Mouse (Mus musculus) lung, postnatal 4 days (tissue): Measurements from ENCODE around the gene Lrmda.

Experiments
- DNase-seq, 2 experiments: peaks; one replicate each; pipeline ENCODE4 v3.0.0; 2021

Lrmda gene

DNA sequence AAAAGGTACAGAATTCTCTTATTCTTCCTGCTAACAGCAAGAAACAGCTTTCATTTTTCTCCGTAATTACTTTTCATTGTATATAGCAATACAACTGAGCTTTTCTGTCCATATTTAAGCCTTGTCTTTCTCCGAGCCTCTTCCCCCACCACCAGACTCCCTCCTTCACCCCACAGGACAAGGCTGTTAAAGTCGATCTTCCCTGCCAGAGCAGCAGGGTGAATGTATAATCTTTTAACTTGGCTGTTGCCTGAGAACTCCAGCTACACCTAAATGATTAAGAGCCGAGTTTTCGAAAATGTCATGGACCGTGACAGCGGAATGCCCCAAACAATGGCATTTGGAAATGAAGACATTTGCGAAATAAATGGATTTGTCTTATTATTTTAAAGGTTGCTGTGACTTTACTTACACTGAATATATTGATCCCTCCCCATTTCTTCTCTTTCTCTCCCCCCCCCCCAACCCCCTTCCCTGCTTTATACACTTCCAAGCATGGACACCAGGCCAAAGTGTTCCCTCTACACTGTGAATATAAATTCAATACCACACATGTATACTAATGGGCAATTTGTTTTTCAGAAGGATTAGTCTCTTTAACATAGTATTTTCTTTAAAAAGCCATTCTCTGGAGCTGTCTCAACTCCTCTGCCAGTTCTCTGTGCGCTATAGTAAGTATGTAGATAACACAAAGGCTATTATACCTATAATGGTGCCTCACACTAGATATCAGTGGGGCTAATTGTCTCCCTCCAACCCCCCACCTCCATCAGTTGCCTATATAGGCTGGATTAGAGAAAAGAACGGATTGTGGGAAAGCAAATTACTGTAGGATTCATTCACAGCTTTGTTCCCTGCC, 1075.9 kb downstream of the Lrmda start:
- no peak for DNase-seq

DNA sequence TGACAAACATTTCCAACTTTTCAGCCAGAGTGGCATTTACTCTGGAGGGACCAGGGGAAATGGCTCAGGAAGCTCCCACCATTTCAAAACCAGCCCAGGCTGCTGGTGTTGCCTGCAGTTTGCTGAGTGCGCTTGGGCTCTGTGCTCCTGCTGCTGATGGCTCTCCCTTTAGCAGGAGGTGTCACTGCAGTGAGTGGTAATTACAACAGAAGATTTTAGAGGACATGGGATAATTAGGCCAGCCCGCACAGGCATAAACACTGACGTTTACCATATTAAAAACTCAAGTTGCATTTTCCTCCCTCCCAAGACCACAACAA, 1076.5 kb downstream of the Lrmda start:
- DNase-seq = no peak

DNA sequence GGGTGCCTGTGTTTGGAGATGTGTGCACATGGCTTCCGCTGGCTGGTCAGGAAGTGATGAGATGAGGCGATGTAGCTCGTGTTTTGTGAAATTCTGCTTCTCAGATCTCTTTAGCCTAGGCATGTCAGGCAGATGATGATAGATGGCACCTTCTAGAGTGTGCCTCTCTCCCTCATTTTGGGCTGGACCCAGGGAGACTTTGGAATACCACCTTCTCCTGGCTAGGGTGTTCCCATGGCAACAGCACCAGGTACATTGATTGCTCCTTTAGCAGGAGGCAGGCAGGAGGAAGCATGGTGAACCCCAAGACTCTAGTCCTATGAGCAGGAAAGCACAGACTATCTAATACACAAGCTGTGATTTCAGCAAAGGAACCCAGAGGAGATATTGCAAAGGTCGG, 1076.9 kb downstream of the Lrmda start:
- DNase-seq = no peak
